Mouse (Mus musculus) ES-Bruce4 (cell line): ENCODE measurements at regions not wholly inside any gene's neighbourhood (a gene's known extent, or its start where the extent isn't known, plus 50 kb on each side); places are given as distances from the start of the nearest gene placed in this dataset.

Source experiments
- H3K27ac ChIP-seq: 2 replicates; pipeline ENCODE4 v1.5.1; 2012; ENCODE audit warnings: low read length, inconsistent platforms; ENCODE audit not compliant: insufficient read depth
- H3K27me3 ChIP-seq: 2 replicates; pipeline ENCODE4 v1.6.1; 2012; ENCODE audit warnings: mild to moderate bottlenecking, low read length, inconsistent platforms; ENCODE audit not compliant: control insufficient read depth, poor library complexity, insufficient read depth, severe bottlenecking
- H3K36me3 ChIP-seq: 2 replicates; pipeline ENCODE4 v1.6.1; 2012; ENCODE audit warnings: inconsistent platforms, mild to moderate bottlenecking, low read length, moderate library complexity; ENCODE audit not compliant: control insufficient read depth, poor library complexity, insufficient read depth, severe bottlenecking
- H3K4me1 ChIP-seq: one replicate; pipeline ENCODE4 v1.8.1; 2011; ENCODE audit warnings: low read length; ENCODE audit not compliant: control insufficient read depth, insufficient read depth
- H3K4me3 ChIP-seq: 2 replicates; pipeline ENCODE4 v1.5.1; 2011; ENCODE audit warnings: low read depth, mild to moderate bottlenecking, low read length
- H3K9ac ChIP-seq: 2 replicates; pipeline ENCODE4 v1.6.1; 2012; ENCODE audit warnings: low read depth, mild to moderate bottlenecking, inconsistent platforms; ENCODE audit not compliant: poor library complexity, severe bottlenecking
- H3K9me3 ChIP-seq: replicated peaks from 2 replicates; pipeline ENCODE4 v1.6.1; 2012; ENCODE audit warnings: mild to moderate bottlenecking, low read length, inconsistent platforms; ENCODE audit not compliant: control insufficient read depth, poor library complexity, insufficient read depth, severe bottlenecking
- CTCF ChIP-seq: IDR thresholded peaks from one replicate; pipeline ENCODE4 v1.8.1; 2011; ENCODE audit warnings: low read depth, low read length
- EP300 ChIP-seq: IDR thresholded peaks from 2 replicates; pipeline ENCODE4 v1.6.1; 2011; ENCODE audit warnings: low read depth, low read length; ENCODE audit not compliant: insufficient read depth
- POLR2A ChIP-seq: IDR thresholded peaks from one replicate; pipeline ENCODE4 v1.8.1; 2011; ENCODE audit warnings: low read length; ENCODE audit not compliant: insufficient read depth

- TF ChIP-seq POLR2A (no peak), EP300 (no peak), CTCF (no peak)
- H3K4me3 ChIP-seq, result no peak overlapping the region
- no peak overlapping the region for H3K9ac ChIP-seq
- H3K27ac ChIP-seq, result no peak overlapping the region
- no peaks in the 10 kb centered on the region for H3K4me1 ChIP-seq
- H3K9me3 ChIP-seq, result no peaks in the 10 kb centered on the region
- H3K36me3 ChIP-seq, result no peaks in the 10 kb centered on the region
- no peaks in the 10 kb centered on the region for H3K27me3 ChIP-seq
Observed at GRCm38 (mm10) chr12:74544172-74544571, 228.0 kb upstream of the Gm11042 start.

GRCm38 (mm10) chr12:74534882-74535281 is 218.7 kb upstream of the Gm11042 start:
- H3K4me1 ChIP-seq, result no peaks in the 10 kb centered on the region
- no peaks in the 10 kb centered on the region for H3K27me3 ChIP-seq
- H3K9me3 ChIP-seq, result no peaks in the 10 kb centered on the region; the same call in 1 of the 2 replicates
- no peak for TF ChIP-seq POLR2A
- no peak overlapping the region for H3K27ac ChIP-seq
- no peak overlapping the region for H3K4me3 ChIP-seq
- H3K9ac ChIP-seq, result no peak overlapping the region
- no peaks in the 10 kb centered on the region for H3K36me3 ChIP-seq

- Histone ChIP-seq H3K4me1 (no peaks in the 10 kb centered on the region), H3K27ac (no peak overlapping the region), H3K9ac (no peak overlapping the region), H3K36me3 (no peaks in the 10 kb centered on the region), H3K9me3 (no peaks in the 10 kb centered on the region; the same call in 1 of the 2 replicates), H3K27me3 (no peaks in the 10 kb centered on the region), H3K4me3 (no peak overlapping the region)
- TF ChIP-seq CTCF, result no peak
- no peak for TF ChIP-seq POLR2A
- no peak for TF ChIP-seq EP300
Observed at GRCm38 (mm10) chr12:74528983-74529566, 212.9 kb upstream of the Gm11042 start.

GRCm38 (mm10) chr12:74527190-74527621 is 211.0 kb upstream of the Gm11042 start:
- no peaks in the 10 kb centered on the region for H3K27me3 ChIP-seq
- no peaks in the 10 kb centered on the region for H3K36me3 ChIP-seq
- H3K27ac ChIP-seq, result no peak overlapping the region
- no peak overlapping the region for H3K4me3 ChIP-seq
- TF ChIP-seq CTCF (no peak), POLR2A (no peak)
- no peak overlapping the region for H3K9ac ChIP-seq
- no peaks in the 10 kb centered on the region; the same call in 1 of the 2 replicates for H3K9me3 ChIP-seq
- no peaks in the 10 kb centered on the region for H3K4me1 ChIP-seq

GRCm38 (mm10) chr12:74523988-74524387 is 207.8 kb upstream of the Gm11042 start:
- no peak for TF ChIP-seq CTCF
- no peak for TF ChIP-seq EP300
- no peak for TF ChIP-seq POLR2A
- Histone ChIP-seq H3K9me3 (no peaks in the 10 kb centered on the region), H3K36me3 (no peaks in the 10 kb centered on the region), H3K27ac (no peak overlapping the region), H3K9ac (no peak overlapping the region), H3K4me1 (no peaks in the 10 kb centered on the region), H3K4me3 (no peak overlapping the region), H3K27me3 (no peaks in the 10 kb centered on the region)

GRCm38 (mm10) chr12:74518032-74518431 is 201.8 kb upstream of the Gm11042 start:
- H3K4me1 ChIP-seq, result no peaks in the 10 kb centered on the region
- H3K36me3 ChIP-seq, result no peaks in the 10 kb centered on the region
- no peaks in the 10 kb centered on the region for H3K9me3 ChIP-seq
- H3K9ac ChIP-seq, result no peak overlapping the region
- no peak overlapping the region for H3K27ac ChIP-seq
- no peaks in the 10 kb centered on the region for H3K27me3 ChIP-seq
- TF ChIP-seq CTCF, result no peak
- no peak overlapping the region for H3K4me3 ChIP-seq
